Mouse (Mus musculus) lung, adult 18-20 months (tissue): Measurements from ENCODE around the gene Sprtn.

ENCODE experiments used
- DNase-seq, 2 experiments: peaks; one replicate each; pipeline ENCODE4 v3.0.0; 2022; ENCODE audit warnings: mixed read lengths in 2 of 2

The Sprtn gene

GRCm38 (mm10) chr8:124947865-124948732 lies 50.4 kb downstream of the Sprtn start:
- peak; percentile 38 for DNase-seq

GRCm38 (mm10) chr8:124948733-124949111 lies 51.0 kb downstream of the Sprtn start:
- peak in 1 of 2 experiments; percentile 10 for DNase-seq

- peak; percentile 84 to 87 for DNase-seq
Measured at GRCm38 (mm10) chr8:124949209-124950068, 51.8 kb downstream of the Sprtn start, which contains the start of gene Egln1. Gene Egln1, minus strand, starts transcription at chr8:124949324.

- no peak for DNase-seq
Measured at GRCm38 (mm10) chr8:124950069-124950456, 52.4 kb downstream of the Sprtn start.

- no peak for DNase-seq
Measured at GRCm38 (mm10) chr8:124950865-124951264, 53.2 kb downstream of the Sprtn start.

- DNase-seq: no peak
Measured at GRCm38 (mm10) chr8:124953188-124953587, 55.5 kb downstream of the Sprtn start.

- no peak for DNase-seq
Measured at GRCm38 (mm10) chr8:124954572-124955082, 56.9 kb downstream of the Sprtn start.
